Mouse (Mus musculus) neutrophil, adult 5-6 weeks (primary cell): Measurements from ENCODE around the gene Rhof. TPM values are rescaled to one million over a fixed set of nuclear protein-coding genes. Genes with fewer than 3 reads are reported as not detected.

Experiments used
- ATAC-seq: fragments of 151-379, 151-347 bp; 2 replicates; pipeline ENCODE4 v1.8.0; 2017; ENCODE audit warnings: mild to moderate bottlenecking, moderate TSS enrichment; ENCODE audit not compliant: insufficient number of reproducible peaks, poor library complexity, low FRiP score, severe bottlenecking; ENCODE audit errors: extremely low read depth
- total RNA-seq: library from RNA; stranded (forward); fragments of 200-1000 nt; gene quantifications from 2 replicates; pipeline ENCODE4 v1.2.3, GENCODE M21; 2017

Rhof gene
- total RNA-seq: 32.0 TPM in 2 replicates

DNA sequence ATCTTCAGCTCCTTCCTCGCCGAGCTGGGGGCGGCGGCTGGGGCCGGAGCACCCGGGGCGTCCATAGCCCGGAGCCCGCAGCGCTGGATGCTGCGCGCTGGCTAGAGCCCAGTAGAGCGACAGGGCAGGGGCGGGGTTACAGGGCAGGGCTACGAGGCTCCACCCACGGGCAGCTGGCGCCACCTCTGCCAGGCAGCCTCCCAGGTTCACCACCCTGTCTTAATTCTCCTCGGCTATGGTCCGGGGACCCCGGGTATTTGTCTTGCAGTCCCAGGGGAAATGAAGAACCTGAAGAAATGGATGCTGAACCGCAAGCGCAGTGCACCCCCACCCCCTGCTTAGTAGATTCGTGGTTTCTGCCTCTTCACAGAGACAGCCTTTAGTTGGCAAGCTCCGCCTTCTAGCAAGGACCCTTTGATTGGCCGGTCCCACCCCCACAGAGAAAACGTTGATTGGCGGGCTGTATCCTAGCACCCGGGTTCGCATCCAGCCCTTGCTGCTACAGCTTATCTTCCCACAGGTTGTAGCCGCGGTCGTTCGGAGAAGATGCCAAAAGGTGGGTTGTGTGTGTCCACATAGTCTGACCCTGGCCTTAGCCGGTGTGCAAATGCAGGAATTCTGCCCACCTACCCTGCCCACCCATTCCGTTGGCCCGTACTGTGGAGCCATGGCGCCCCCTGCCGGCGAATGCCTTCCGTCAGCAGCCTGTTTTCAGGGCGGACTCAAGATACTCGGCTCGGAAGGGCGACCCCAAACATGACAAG is at the start of gene Rhof:
TSS of gene Rhof (minus strand) at position 385 of the 764 bp plus-strand sequence.
- ATAC-seq: peak; percentile 45

DNA sequence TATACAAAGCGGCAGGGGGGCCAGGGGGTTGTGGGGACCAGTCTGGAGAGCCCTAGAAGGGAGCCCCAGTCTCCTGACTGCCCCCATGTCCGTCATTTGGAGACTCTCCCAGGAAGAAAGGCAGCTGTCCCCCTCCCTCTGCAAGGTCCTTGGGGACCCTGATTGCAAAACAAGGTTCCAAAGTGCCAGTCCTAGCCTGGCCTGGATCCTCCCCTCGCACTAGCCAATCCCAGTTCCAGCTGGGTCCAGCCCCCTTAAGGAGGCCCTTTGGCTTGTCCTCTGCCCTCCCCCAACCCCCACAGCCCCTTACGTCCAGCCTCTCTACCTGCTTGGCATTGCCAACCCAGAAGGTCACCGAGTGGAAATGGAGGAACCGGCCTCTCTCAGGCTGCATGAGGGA is 49.0 kb upstream of the Rhof start:
- no peak for ATAC-seq

DNA sequence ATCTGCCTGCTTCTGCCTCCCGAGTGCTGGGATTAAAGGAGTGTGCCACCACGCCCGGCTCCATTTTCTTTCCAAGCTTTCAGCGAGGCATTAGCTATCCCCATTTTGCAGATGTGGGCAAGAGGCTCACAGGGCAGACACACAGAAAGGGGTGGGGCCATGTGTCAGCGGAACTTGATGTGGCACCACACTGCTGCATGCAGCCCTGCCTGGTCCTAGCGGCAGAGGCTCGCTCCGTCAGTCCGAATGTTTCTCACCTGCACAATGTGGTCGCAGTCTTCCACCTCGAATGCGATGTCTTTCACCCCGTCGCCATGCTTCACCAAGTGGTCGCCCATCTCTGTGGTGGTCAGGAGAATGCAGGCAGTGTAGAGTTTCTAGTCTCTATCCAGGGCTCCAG is 47.9 kb upstream of the Rhof start:
- ATAC-seq: no peak

DNA sequence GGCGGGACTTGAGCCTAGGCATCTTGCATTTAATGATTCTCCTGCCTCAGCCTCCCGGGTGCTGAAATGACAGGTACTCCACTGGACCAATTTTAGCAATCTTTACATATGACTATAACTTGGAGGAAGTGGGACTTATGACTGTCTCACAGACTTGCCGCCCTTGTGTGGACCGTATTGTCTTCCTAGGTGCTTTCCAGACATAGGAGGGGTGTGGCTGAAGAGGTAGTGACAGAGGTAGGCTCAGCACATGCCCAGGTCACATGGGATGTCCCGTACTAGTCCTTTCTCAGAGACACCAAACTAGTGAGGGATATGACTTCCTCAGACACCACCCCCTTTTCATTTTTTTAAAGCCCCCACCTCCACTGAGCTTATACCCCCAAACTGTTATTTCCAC is 46.3 kb upstream of the Rhof start:
- ATAC-seq: no peak

DNA sequence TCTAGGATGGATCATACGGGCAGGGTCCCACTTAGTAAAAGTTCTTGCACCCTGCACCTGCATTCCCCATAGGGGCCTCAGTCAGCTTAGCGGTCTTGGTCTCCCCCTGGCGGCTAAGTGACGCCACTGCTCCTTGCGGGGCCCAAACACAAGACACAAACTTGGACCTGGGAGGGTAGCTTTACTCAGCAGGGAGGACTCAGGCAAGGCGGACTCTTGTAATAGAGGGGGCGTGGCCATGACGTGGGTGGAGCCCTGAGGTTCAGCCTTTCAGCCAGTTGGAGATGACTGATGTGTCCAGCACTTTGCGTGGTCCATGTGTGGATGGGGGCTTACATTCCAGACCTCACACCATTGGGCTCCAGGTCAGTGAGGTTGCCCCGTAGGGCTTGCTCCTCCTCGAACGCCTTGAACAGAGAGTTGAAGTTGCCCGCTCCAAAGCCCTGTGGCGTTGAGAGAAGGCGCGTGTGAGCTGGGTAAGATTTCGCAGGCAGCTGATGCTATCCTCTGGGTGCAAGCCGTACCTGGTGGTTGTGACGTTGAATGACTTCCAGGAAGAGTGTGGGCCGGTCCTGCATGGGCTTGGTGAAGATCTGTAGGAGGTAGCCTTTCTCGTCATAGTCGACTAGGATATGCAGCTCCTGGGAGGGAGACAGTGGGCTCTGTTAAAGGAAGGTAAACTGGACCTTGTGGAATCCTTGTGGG is 39.3 kb upstream of the Rhof start:
- ATAC-seq: peak; percentile 85

DNA sequence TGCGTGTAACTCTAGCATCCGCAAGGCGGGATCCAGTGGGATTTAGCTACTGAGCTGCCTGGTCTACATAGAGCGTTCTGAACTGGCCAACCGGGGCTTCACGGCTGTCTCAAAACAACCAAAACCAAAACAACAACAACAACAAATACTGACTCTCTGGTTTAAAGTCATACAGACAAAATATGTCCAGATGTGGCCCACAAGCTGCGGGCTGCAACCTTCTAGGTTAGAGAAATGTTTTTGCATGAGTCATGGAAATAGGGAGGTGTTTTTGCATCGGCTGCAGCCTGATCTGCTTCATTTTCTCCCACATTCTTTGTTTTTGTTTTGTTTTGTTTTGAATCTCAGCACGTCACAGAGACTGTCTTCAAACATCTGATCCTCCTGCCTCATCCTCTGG is 37.9 kb upstream of the Rhof start:
- ATAC-seq: no peak

DNA sequence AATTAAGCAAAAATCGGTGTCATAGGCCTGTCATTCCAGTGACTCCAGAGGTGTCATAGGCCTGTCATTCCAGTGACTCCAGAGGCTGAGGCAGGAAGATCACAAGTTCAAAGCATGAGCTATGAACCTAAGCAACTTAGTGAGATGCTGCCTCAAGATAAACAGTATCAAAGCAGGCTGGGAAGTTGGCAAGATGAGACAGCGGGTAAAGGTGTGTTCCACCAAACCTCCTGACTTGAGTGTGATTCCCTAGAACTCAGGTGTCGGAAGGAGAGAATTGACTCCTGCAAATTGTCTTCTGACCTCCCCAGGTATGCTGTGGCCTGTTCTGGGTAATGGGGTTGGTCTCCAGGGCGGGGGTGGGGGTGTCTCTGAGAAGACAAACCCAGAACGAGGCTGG is 36.8 kb upstream of the Rhof start, which contains the start of gene Psmd9:
TSS of gene Psmd9 (plus strand) at position 130 of the 400 bp plus-strand sequence.
- no peak for ATAC-seq

DNA sequence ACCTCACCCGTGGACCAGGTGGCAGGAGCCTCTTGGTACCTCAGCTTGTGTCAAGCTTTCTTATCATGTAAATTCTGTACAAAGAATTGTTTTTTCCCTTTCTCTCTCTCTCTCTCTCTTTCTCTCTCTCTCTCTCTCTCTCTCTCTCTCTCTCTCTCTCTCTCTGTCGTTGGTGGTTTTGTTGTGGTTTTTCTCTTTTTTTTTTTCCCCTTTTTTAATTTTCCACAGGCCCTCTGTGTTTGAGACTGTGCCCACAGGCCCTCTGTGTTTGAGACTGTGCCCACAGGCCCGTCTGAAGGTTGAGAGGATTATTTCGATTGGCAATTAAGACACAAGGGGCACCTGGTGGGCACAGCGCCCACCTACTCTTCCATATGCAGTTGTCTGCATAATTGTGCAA is 35.1 kb upstream of the Rhof start:
- no peak for ATAC-seq

DNA sequence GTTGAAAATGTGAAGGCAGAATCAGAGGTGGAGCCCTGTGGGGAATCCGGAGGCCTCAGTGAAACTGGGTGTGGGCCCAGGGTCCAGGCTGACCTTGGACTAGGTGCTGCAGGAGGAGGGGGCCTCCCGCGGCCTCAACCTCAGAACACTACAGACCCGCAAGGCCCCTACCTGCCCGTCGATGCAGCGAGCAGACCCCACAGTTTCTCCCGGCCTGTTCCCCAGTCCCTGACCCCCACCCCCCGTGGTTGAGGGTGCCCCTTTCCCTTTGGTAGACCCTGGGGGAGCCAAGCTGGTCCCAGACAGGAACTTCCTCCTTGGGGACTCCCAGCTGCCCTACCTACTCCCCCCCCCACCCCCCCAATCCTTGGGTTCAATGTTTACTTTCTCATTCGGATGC is 33.9 kb upstream of the Rhof start:
- ATAC-seq: no peak

DNA sequence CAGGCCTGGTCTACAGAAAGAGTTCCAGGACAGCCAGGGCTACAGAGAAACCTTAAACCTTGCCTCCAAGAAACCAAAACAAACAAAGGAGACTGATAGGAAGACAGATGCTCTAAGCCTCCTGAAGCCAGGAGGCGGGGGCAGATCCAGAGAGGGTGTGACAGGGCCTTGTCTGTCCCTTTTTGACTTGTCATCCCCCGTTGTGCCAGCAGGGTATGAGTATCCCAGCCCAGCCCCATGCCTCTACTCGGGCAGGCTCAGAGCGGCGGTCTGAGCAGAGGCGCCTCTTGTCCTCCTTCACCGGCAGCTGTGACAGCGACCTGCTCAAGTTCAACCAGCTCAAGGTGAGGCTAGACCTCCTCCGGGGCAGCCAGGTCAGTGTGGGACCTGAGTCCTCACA is 30.4 kb upstream of the Rhof start:
- no peak for ATAC-seq

DNA sequence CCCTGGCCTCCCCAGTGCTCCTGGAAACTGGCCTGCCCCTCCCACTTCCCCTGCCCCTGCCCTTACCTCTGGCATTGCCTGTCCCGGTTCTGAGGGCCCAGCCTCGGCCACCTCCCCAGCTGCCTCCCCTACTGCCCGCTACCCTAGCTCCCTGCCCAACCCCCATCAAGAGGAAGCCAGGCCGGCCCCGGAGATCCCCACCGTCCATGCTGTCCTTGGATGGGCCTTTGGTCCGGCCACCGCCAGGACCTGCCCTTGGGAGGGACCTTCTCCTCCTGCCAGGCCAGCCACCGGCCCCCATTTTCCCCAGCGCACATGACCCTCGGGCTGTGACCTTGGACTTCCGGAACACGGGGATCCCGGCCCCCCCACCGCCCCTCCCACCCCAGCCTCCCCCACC is 27.8 kb upstream of the Rhof start:
- ATAC-seq: no peak

DNA sequence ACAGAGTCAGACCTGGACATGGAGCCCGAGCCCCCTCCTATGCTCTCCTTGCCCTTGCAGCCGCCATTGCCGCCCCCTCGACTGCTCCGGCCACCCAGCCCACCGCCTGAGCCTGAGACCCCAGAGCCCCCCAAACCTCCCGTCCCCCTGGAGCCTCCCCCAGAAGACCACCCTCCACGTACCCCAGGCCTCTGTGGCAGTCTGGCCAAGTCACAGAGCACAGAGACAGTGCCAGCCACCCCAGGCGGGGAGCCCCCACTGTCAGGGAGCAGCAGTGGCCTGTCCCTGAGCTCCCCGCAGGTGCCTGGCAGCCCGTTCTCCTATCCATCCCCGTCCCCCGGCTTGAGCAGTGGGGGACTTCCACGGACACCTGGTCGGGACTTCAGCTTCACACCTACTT is 27.4 kb upstream of the Rhof start:
- ATAC-seq: no peak

DNA sequence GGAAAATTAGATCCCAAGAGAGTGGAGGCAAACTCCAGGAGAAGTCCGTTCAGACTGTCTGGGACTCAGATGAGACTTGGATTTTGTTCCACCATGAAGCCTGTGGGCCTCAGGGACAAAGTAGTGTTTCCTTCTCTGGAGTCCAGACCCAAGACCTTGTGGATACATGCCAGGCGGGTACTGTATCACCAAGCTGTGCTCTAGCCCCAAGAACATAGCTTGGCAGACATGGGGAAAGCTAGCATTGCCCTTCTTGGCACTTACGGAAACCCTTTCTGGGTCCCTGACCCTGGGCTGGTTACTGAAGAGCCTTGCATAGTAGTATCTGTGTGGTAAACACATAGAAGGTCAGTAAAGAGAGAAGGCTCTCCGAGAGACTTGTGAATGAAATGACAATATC is 27.0 kb upstream of the Rhof start:
- no peak for ATAC-seq

DNA sequence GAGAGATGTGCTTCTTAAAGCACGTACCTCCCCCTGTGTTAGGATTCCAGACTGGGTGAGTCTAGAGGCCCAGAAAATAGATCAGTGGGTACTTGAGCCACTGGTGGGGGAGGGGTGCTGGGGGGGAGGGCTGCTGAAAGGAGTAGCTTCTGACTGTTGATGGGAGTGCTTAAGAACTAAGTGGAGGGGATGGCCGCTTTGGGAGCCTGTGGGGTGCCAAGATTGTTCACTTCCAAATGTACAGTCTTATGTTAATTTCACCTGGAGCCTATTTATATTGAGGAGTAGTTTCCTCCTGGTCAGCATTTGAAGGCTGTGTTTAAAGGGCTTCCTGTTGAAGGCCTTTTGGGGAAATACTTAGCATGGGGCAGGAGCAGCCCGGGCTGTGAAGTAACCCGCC is 25.5 kb upstream of the Rhof start:
- no peak for ATAC-seq

DNA sequence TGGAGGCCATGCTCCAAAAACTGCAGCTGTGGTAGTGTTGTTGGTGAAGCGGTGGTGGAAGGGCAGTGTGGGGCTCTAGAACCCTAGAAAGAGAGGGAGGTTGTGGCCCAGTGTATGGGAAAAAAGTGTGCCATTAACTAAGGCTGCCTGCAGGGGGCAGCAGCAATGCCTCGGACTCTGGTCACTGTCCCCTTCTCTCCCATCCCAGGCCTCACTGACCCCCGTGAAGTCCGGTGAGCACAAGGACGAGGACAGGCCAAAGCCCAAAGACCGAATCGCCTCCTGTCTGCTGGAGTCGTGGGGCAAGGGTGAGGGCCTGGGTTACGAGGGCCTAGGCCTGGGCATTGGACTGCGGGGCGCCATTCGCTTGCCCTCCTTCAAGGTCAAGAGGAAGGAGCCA is 24.3 kb upstream of the Rhof start:
- no peak for ATAC-seq

DNA sequence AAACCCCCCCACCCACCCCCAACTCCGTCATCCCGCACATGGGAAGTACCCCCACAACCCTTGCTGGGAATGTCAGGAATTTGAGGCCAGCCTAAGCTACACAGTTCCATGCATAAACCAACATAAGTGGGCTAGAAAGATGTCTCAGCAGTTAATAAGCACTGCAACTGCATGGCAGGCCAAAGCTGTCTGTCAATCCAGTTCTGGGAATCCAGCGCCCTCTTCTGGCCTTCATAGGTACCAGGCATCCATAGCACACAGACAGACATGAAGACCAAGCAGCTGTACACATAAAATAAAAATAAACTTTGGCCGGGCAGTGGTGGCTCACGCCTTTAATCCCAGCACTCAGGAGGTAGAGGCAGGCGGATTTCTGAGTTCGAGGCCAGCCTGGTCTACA is 22.9 kb upstream of the Rhof start:
- ATAC-seq: peak; percentile 53

DNA sequence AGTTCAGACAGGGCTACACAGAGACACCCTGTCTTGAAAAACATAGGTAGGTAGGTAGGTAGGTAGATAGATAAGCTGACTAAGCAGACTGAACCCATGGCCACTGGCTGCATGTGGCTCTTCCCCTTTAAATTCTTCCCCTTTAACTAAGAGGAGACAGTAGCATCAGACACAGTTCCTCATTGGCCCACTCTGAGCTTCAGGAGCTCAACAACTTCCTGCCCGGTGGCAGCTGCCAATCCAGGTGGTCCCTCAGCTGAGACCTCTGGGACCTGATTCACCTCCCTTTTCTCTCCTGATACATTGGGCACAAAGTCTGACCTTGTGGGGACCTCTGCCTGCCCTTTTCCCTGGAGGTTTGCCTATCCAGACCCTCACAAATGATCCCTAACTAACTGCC is 20.4 kb upstream of the Rhof start:
- no peak for ATAC-seq

DNA sequence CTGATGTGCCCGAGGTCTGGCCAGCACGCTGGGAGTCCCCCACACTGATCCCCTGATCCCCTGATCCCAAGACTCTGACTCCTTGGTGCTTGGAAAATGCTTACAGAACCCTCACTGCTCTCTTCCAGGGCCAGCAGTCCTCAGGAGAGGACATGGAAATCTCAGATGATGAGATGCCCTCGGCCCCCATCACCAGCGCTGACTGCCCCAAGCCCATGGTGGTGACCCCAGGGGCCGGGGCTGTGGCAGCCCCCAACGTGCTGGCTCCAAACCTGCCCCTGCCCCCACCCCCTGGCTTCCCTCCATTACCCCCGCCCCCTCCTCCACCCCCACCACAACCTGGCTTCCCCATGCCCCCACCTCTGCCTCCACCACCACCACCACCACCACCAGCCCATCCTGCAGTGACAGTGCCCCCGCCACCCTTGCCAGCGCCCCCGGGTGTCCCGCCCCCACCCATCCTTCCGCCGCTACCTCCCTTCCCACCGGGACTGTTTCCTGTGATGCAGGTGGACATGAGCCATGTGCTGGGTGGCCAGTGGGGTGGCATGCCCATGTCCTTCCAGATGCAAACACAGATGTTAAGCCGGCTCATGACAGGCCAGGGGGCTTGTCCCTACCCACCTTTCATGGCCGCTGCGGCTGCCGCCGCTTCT is 19.3 kb upstream of the Rhof start:
- no peak for ATAC-seq

DNA sequence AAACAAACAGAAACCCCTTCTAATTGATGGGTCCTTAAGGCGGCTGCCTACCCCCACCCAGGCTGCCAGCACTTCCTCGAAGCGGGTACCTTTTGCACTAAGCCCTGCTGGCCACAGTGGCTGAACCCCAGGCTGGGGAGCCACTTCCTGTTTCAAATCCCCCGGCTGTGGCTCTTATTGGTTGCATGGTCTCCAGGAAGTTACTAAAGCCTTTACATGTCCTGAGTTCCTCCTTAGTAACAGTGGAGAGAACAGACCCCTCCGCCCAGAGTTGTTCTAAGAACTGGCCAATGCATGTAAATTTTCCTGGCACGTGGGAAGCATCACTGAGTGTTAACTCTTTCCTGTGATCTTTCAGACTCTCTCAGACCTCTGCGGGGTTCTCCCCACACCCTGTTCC is 18.6 kb upstream of the Rhof start:
- ATAC-seq: peak; percentile 68

DNA sequence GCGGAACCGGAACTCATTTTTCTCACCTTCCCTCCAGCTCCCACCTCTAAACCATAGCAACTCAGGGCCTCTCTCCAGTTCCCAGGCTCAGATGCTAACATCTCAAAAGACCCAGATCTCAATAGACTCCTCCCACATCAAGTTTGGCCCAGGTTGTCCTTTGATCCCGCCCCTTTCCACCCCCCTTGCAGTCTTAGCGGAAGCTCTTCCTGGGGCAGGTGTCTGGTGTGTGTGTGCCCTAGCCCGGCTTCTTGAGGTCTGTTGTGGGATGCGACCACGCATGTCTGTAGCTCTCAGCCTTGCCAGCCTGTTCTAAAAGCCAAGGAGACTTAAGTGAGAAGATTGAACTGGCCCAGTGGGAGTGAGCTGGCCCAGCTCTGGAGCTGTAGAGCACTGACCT is 18.1 kb upstream of the Rhof start:
- ATAC-seq: peak; percentile 17; the same call in 1 of the 2 replicates
